Mouse (Mus musculus): ENCODE measurements at regions not wholly inside any gene's neighbourhood (a gene's known extent, or its start where the extent isn't known, plus 50 kb on each side); places are given as distances from the start of the nearest gene placed in this dataset.

GRCm38 (mm10) chr12:106480281-106481060 is 470.4 kb downstream of the Vrk1 start:
- DNase-seq (ENCODE audit: low read depth): no peak

- no peak for DNase-seq (ENCODE audit: low read depth)
Measured at GRCm38 (mm10) chr12:106501622-106502327, 491.7 kb downstream of the Vrk1 start.

- DNase-seq (ENCODE audit: low read depth): no peak
Measured at GRCm38 (mm10) chr12:106504285-106504684, 494.3 kb downstream of the Vrk1 start.

GRCm38 (mm10) chr12:106514057-106514456 is 504.0 kb downstream of the Vrk1 start:
- no peak for DNase-seq (ENCODE audit: low read depth)

- DNase-seq (ENCODE audit: low read depth): no peak
Measured at GRCm38 (mm10) chr12:106515257-106515788, 505.3 kb downstream of the Vrk1 start.

GRCm38 (mm10) chr12:106519141-106519540 is 509.1 kb downstream of the Vrk1 start:
- no peak for DNase-seq (ENCODE audit: low read depth)

GRCm38 (mm10) chr12:106524411-106524810 is 514.4 kb downstream of the Vrk1 start:
- no peak for DNase-seq (ENCODE audit: low read depth)

GRCm38 (mm10) chr12:106527116-106527515 is 517.1 kb downstream of the Vrk1 start:
- DNase-seq (ENCODE audit: low read depth): no peak

GRCm38 (mm10) chr12:106527699-106528434 is 517.8 kb downstream of the Vrk1 start:
- DNase-seq (ENCODE audit: low read depth): no peak

- DNase-seq (ENCODE audit: low read depth): no peak
Measured at GRCm38 (mm10) chr12:106528521-106528920, 518.5 kb downstream of the Vrk1 start.

GRCm38 (mm10) chr12:106529175-106529574 is 519.1 kb downstream of the Vrk1 start:
- DNase-seq (ENCODE audit: low read depth): no peak

GRCm38 (mm10) chr12:106535086-106535485 is 525.1 kb downstream of the Vrk1 start:
- DNase-seq (ENCODE audit: low read depth): no peak

- DNase-seq (ENCODE audit: low read depth): no peak
Measured at GRCm38 (mm10) chr12:106535628-106536288, 525.7 kb downstream of the Vrk1 start.

- DNase-seq (ENCODE audit: low read depth): no peak
Measured at GRCm38 (mm10) chr12:106536289-106536636, 526.2 kb downstream of the Vrk1 start.

GRCm38 (mm10) chr12:106540003-106540402 is 530.0 kb downstream of the Vrk1 start:
- no peak for DNase-seq (ENCODE audit: low read depth)

- DNase-seq (ENCODE audit: low read depth): no peak
Measured at GRCm38 (mm10) chr12:106559566-106559965, 549.5 kb downstream of the Vrk1 start.

- no peak for DNase-seq (ENCODE audit: low read depth)
Measured at GRCm38 (mm10) chr12:106565263-106565681, 555.2 kb downstream of the Vrk1 start.

- no peak for DNase-seq (ENCODE audit: low read depth)
Measured at GRCm38 (mm10) chr12:106566361-106566760, 556.3 kb downstream of the Vrk1 start.

GRCm38 (mm10) chr12:106567116-106567515 is 557.1 kb downstream of the Vrk1 start:
- DNase-seq (ENCODE audit: low read depth): no peak

- DNase-seq (ENCODE audit: low read depth): no peak
Measured at GRCm38 (mm10) chr12:106568541-106569085, 558.6 kb downstream of the Vrk1 start.

GRCm38 (mm10) chr12:106572956-106573355 is 562.9 kb downstream of the Vrk1 start:
- DNase-seq (ENCODE audit: low read depth): no peak

- DNase-seq (ENCODE audit: low read depth): no peak
Measured at GRCm38 (mm10) chr12:106582760-106583159, 572.7 kb downstream of the Vrk1 start.
